Mouse (Mus musculus): Measurements from ENCODE around the gene 5330417C22Rik. TPM values are rescaled to one million over a fixed set of nuclear protein-coding genes. Genes with fewer than 3 reads are reported as not detected.
A peak's percentile ranks its signal among the peaks of the same experiment; 100 is the strongest.

Gene 5330417C22Rik
- total RNA-seq, 4 experiments from 2014 or later: 29.3 to 41.9 (median 35.1) TPM

GRCm38 (mm10) chr3:108414857-108415830 is 121.2 kb downstream of the 5330417C22Rik start, which contains the start of gene Celsr2:
Gene Celsr2, minus strand, starts transcription at chr3:108415552.
- DNase-seq (ENCODE audit: low spot score in 2 of 2): no peak

GRCm38 (mm10) chr3:108413634-108414360 is 122.5 kb downstream of the 5330417C22Rik start:
- no peak for DNase-seq (ENCODE audit: low spot score in 2 of 2)

- DNase-seq (ENCODE audit: low spot score in 2 of 2): no peak
Observed at GRCm38 (mm10) chr3:108411754-108412121, 124.6 kb downstream of the 5330417C22Rik start.

GRCm38 (mm10) chr3:108411026-108411753 is 125.1 kb downstream of the 5330417C22Rik start:
- DNase-seq (ENCODE audit: low spot score in 2 of 2): no peak

GRCm38 (mm10) chr3:108410359-108410714 is 126.0 kb downstream of the 5330417C22Rik start:
- no peak for DNase-seq (ENCODE audit: low spot score in 2 of 2)

- no peak for DNase-seq (ENCODE audit: low spot score in 2 of 2)
Observed at GRCm38 (mm10) chr3:108409656-108410358, 126.5 kb downstream of the 5330417C22Rik start.

GRCm38 (mm10) chr3:108408517-108409008 is 127.8 kb downstream of the 5330417C22Rik start:
- DNase-seq (ENCODE audit: low spot score in 2 of 2): no peak

- peak in 1 of 2 experiments; percentile 75 for DNase-seq (ENCODE audit: low spot score in 2 of 2)
Observed at GRCm38 (mm10) chr3:108406306-108406885, 129.9 kb downstream of the 5330417C22Rik start.

Small RNAs within 50 kb of the gene (microRNA-seq; reads per million reads assigned to microRNA genes)
- 0 reads per million in 2 experiments for gene Gm22860

Other genes with a start within 250 kb of the 5330417C22Rik start
- not detected for gene Mybphl, start 171.6 kb downstream of the 5330417C22Rik start, total RNA-seq (2022)
- gene Psrc1, start 152.7 kb downstream of the 5330417C22Rik start, total RNA-seq (2022): 10 to 100 TPM; 11.1 to 13.8 (median 11.7) TPM
- gene Celsr2, start 121.0 kb downstream of the 5330417C22Rik start, total RNA-seq (2022): 100 to 1,000 TPM; 145 to 152 (median 149) TPM
- 100 to 1,000 TPM; 234 to 244 (median 236) TPM for gene Sars, start 91.3 kb downstream of the 5330417C22Rik start, total RNA-seq (2022)
- gene 1700013F07Rik, start 2.4 kb downstream of the 5330417C22Rik start, total RNA-seq (2022): 1 to 10 TPM; 2.2 to 3.5 (median 2.7) TPM
- 10 to 100 TPM; 46.4 to 52.3 (median 48.7) TPM for gene Tmem167b, start 25.9 kb upstream of the 5330417C22Rik start, total RNA-seq (2022)
- 10 to 100 TPM; 21.8 to 24.8 (median 22.1) TPM for gene Taf13, start 35.2 kb upstream of the 5330417C22Rik start, total RNA-seq (2022)
- 100 to 1,000 TPM; 114 to 149 (median 124) TPM for gene Wdr47, start 54.7 kb upstream of the 5330417C22Rik start, total RNA-seq (2022)
- 10 to 100 TPM; 33.7 to 37.9 (median 35.7) TPM for gene Clcc1, start 117.4 kb upstream of the 5330417C22Rik start, total RNA-seq (2022)
- gene Gpsm2, start 185.8 kb upstream of the 5330417C22Rik start, total RNA-seq (2022): 10 to 100 TPM; 10.5 to 14.6 (median 10.7) TPM
- gene Aknad1, start 203.1 kb upstream of the 5330417C22Rik start, total RNA-seq (2022): not detected